Mouse (Mus musculus) CH12.LX (cell line): Measurements from ENCODE around the gene Actr1a.

Experiments used
- CTCF ChIP-seq, 2 experiments: IDR thresholded peaks in 1 of 2; conservative IDR thresholded peaks in 1 of 2; 2 replicates each; pipeline ENCODE4 v1.5.1; 2011 to 2012; ENCODE audit warnings: low read depth in 2 of 2, low read length in 2 of 2, improper control_type of control experiment in 1 of 2, inconsistent platforms in 1 of 2, mild to moderate bottlenecking in 1 of 2, moderate library complexity in 1 of 2
- POLR2A ChIP-seq: IDR thresholded peaks from 2 replicates; pipeline ENCODE4 v1.6.1; 2011; ENCODE audit warnings: low read depth, mild to moderate bottlenecking, improper control_type of control experiment, low read length
- USF2 ChIP-seq: conservative IDR thresholded peaks from 2 replicates; pipeline ENCODE4 v1.6.1; 2011; ENCODE audit warnings: low read depth, low read length, improper control_type of control experiment
- ZC3H11A ChIP-seq: IDR thresholded peaks from 2 replicates; pipeline ENCODE4 v1.6.1; 2012; ENCODE audit warnings: low read depth, mild to moderate bottlenecking, inconsistent platforms, low read length, improper control_type of control experiment

DNA sequence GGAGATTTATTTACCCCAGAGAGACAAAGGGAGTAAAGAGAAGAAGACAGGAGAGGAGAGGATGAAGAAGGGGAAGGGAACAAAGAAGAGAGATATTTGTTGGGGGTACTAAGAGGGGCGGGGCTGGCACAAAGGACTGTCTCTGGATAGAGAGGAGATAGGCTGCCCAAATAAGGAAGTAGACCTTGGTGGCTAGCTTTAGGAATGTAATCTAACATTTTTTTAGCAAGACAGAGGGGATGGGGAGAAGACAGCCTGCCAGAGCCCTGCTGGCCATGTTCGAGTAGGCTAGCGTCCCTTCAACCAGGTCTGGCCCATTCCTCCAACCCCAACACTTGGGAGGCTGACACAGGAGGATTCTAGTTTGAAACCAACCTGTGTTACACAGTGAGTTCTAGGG, 14.0 kb upstream of the Actr1a start:
- TF ChIP-seq POLR2A (no peak), ZC3H11A (no peak), CTCF (conservative IDR thresholded peaks at IDR 0.05 in 1 of 2, IDR thresholded peaks at IDR 0.05 in 1 of 2; ENCODE audit: low read depth in 2 of 2, low read length in 2 of 2) (no peak), USF2 (no peak)
